Mouse (Mus musculus): Measurements from ENCODE around the gene Htr2a.

The Htr2a gene

GRCm38 (mm10) chr14:74640819-74641381, at the start of gene Htr2a:
Gene Htr2a, plus strand, starts transcription at chr14:74640840.
- in situ Hi-C loops (cut with MboI; ENCODE audit: low sequenced_read_pairs), result no loop called here

DNA sequence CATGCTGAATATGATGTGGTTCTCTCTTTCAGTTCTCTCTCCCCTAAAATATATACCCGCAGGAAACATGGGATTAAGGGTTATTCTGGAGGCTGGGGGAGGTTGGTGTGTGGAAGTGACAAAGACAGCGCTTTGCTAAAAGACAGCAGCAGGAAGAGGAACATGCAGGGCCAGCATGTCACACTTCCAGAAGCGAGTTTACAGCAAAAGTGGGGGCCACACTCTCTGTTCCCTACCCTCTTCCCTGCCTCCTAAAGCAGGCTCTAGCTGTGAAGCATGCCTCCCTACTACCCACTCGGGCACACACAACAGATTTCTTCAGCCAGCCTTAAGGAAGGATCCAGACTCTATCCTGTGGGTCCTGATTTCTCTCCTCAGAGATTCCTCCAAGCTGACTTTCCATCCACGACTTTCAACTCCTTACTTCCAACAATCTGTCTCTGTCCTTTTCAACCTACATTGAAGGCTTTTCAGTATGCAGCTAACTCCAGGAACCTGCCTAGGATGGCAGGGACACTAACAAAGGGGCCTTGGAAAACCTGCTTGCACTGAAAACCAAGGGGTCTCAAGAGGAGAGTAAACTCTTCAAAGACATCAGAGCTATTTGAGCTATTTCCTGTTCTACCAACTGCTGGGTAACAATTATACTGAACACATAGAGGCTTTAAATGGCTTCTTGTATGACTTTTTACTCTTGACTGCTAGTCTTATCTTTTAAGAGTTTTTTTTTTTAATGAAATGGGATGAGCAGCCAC, 39.1 kb upstream of the Htr2a start:
- in situ Hi-C loops (cut with MboI; ENCODE audit: low sequenced_read_pairs), result no loop called here

GRCm38 (mm10) chr14:74602543-74602942, 38.1 kb upstream of the Htr2a start:
- in situ Hi-C loops (cut with MboI; ENCODE audit: low sequenced_read_pairs), result no loop called here

GRCm38 (mm10) chr14:74603131-74603766, 37.4 kb upstream of the Htr2a start:
- in situ Hi-C loops (cut with MboI; ENCODE audit: low sequenced_read_pairs), result no loop called here

- in situ Hi-C loops (cut with MboI; ENCODE audit: low sequenced_read_pairs), result no loop called here
These were observed 29.3 kb upstream of the Htr2a start for GRCm38 (mm10) chr14:74611326-74611725.

GRCm38 (mm10) chr14:74618858-74619257, 21.8 kb upstream of the Htr2a start:
- in situ Hi-C loops (cut with MboI; ENCODE audit: low sequenced_read_pairs), result no loop called here

- in situ Hi-C loops (cut with MboI; ENCODE audit: low sequenced_read_pairs), result no loop called here
These were observed 2.6 kb upstream of the Htr2a start for GRCm38 (mm10) chr14:74638071-74638470.

- in situ Hi-C loops (cut with MboI; ENCODE audit: low sequenced_read_pairs), result no loop called here
These were observed 1.1 kb downstream of the Htr2a start for GRCm38 (mm10) chr14:74641668-74642230.

- in situ Hi-C loops (cut with MboI; ENCODE audit: low sequenced_read_pairs), result no loop called here
These were observed 2.7 kb downstream of the Htr2a start for GRCm38 (mm10) chr14:74643296-74643695.

DNA sequence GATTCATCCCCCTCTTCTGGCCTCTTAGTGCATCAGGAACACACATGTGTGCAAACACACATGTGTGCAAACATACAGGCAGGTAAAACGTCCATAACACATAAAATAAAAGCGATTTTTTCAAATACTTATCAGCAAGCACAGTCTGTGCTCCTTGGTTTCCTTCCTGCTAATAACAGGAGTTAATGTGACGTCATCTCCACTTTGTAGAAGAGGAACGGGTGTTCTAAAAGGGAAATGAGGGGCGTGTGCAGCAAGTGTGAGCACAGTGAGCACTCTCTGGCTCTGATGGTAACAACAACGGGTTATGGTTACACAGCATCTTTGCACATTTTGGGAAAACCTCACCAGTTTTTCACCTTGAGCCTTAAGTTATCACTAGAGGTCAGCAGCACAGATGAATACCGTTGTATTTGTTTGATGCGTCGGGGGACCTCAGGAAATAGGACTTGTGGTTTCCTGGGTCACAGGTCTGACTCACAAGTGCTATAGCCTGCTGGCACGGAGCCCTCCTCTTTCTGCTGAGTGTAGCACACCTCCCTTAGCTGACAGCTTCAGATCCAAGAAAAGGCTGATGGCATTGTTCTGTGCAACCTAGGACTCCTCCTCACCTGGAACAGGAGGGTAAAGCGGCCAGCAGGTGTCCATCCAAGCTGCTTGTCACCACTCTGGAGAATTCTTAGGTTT, 5.6 kb downstream of the Htr2a start:
- in situ Hi-C loops (cut with MboI; ENCODE audit: low sequenced_read_pairs), result no loop called here

DNA sequence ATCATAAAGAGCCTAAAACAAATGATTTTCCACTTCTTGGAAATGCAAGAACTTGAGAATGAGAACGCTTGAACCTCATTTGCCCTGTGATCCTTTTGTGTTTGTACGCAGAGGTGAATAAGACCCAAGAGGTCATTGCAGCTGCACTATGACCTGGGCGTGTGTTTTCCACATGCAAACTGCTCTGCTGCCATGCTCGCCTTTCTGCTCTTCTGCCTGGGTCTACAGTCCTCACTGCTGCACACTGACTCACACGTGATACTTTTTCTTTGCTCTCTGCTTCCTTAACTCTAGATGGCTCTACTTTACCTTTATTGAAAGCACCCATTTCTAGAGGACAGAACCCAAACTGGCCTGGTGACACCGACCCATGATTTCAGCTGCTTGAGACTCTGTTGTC, 9.4 kb downstream of the Htr2a start:
- in situ Hi-C loops (cut with MboI; ENCODE audit: low sequenced_read_pairs), result no loop called here

GRCm38 (mm10) chr14:74651678-74652077, 11.0 kb downstream of the Htr2a start:
- in situ Hi-C loops (cut with MboI; ENCODE audit: low sequenced_read_pairs), result no loop called here

DNA sequence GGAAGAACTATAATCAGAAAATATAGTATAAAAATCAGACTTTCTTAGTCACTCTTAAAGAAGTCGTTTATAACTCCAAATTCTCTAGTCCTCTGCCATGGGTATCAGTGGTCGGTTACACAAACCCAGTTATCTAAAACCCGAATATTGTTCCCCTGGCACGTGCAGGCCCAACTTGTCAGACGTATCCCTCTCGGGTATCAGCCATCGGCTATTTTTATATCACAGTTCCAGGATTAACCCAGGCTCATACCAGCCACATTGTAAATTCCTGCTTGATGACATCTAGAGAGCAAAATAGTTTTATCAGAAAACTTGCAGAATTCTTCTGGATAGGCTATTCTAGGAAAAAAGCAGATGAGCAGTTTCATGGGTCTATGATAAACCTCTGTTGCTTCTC, 16.6 kb downstream of the Htr2a start:
- in situ Hi-C loops (cut with MboI; ENCODE audit: low sequenced_read_pairs), result no loop called here

DNA sequence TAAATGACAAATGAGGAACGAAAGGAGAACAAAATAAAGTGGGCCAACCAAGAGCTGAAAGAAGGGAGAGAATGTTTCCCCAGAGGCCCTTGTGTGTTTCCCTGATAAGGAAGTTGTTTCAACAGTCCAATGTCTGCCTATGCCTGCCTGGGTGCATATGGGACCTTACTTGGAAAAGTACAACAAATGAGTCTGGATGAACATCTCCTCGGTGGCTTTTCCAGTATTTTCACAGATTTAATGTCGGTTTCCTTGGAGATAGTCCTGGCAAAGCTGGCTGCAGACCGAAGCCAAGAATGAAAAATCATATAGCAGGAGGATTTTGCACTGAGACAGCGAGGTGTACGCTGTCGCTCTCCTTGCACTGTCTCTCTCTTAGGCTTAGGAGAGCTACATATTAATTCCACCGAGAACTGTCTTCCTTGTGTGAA, 18.8 kb downstream of the Htr2a start:
- in situ Hi-C loops (cut with MboI; ENCODE audit: low sequenced_read_pairs), result no loop called here

- in situ Hi-C loops (cut with MboI; ENCODE audit: low sequenced_read_pairs), result no loop called here
These were observed 31.7 kb downstream of the Htr2a start for GRCm38 (mm10) chr14:74672137-74673019.

DNA sequence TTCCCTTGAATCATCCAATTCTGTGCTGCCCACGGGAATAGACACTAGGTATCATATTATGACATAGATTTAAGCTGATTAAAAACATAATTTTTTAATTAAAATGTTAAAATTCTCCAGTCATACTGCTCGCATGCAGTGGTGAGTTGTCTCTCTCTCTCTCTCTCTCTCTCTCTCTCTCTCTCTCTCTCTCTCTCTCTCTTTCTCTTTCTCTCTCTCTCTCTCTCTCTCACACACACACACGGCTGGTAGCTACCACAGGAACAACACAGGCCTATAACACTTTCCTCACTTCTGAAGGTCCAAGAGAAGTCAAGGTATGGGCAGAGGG, 32.3 kb downstream of the Htr2a start:
- in situ Hi-C loops (cut with MboI; ENCODE audit: low sequenced_read_pairs), result no loop called here

GRCm38 (mm10) chr14:74673584-74673983, 32.9 kb downstream of the Htr2a start:
- in situ Hi-C loops (cut with MboI; ENCODE audit: low sequenced_read_pairs), result no loop called here

DNA sequence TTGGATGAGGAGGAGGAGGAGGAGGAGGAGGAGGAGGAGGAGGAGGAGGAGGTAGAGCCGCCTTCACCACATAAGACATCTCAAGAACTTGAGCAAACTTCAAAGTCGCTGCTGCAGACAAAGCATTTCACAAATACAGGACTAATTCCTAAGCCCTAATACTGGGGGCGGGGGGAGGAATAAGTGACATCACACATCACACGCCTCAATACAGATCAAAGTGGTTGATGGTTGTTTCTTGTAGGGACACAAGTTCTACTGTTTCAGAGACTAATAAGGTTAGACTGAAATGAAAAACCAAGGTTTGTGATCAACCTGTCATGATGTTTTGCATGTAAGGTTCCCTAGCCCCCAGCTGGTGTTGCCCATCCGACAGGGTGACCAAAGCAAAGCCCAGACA, 39.2 kb downstream of the Htr2a start:
- in situ Hi-C loops (cut with MboI; ENCODE audit: low sequenced_read_pairs), result no loop called here

- in situ Hi-C loops (cut with MboI; ENCODE audit: low sequenced_read_pairs), result no loop called here
These were observed 43.8 kb downstream of the Htr2a start for GRCm38 (mm10) chr14:74684298-74684978.

DNA sequence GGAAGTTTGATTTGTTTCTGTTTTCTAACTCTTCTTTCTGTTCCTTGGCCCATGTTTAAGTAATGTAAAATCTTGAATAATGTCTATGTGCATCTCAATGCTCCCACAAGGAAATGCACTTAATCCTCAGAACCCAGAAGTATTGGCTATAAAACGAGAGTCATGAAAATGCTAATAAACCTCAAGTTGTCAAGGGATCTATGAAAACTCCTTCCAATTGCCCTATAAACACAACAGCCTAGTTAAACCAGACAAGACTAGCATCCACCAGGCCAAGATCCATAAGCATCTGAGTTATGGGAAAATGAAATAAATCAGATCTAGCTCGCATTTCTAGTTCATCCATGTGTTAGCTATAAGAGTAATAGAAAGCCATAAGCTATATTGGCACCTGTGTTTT, 51.3 kb downstream of the Htr2a start:
- in situ Hi-C loops (cut with MboI; ENCODE audit: low sequenced_read_pairs), result no loop called here
